Mouse (Mus musculus): ENCODE data around the gene Dnajc5.

DNA sequence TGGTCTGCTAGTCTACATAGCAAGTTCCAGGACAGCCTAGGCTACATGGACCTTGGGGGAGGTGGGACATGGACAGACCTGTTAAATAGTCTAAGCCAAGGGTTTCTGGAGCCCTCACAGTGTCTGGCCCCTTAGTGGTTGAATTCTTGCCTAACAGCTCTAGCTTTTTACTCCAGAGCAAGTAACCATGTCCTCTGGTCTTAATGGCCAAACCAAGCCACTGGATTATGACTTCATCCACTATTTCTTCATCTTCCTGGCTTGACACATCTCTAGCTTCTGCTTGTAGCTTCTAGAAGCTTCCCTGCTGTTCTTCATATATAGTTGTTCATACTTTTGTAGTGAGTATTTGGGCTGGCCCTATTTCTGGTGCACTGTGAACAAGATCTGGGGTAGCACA, 33.5 kb downstream of the Dnajc5 start:
- no peak for TF ChIP-seq CTCF (IDR thresholded peaks at IDR 0.05; ENCODE audit: low read depth)
- no peak for TF ChIP-seq EP300 (IDR thresholded peaks at IDR 0.05; ENCODE audit: low read depth)

All from liver, embryonic 14.5 days (tissue).